Mouse (Mus musculus): ENCODE data around the gene Fstl4. TPM values are rescaled to one million over a fixed set of nuclear protein-coding genes. Genes with fewer than 3 reads are reported as not detected.

Gene Fstl4
- polyA plus RNA-seq, 3 experiments from 2014 or later = not detected

- no peak for ATAC-seq
Observed at GRCm38 (mm10) chr11:52773073-52773472, 8.6 kb downstream of the Fstl4 start.

- ATAC-seq = no peak
Observed at GRCm38 (mm10) chr11:52775291-52775690, 10.9 kb downstream of the Fstl4 start.

- ATAC-seq = no peak
Observed at GRCm38 (mm10) chr11:52782426-52782825, 18.0 kb downstream of the Fstl4 start.

- ATAC-seq = no peak
Observed at GRCm38 (mm10) chr11:52794331-52794730, 29.9 kb downstream of the Fstl4 start.

GRCm38 (mm10) chr11:52809542-52809941 lies 45.1 kb downstream of the Fstl4 start:
- ATAC-seq = no peak

GRCm38 (mm10) chr11:52816004-52816403 lies 51.6 kb downstream of the Fstl4 start:
- ATAC-seq = no peak

- ATAC-seq = no peak
Observed at GRCm38 (mm10) chr11:52820336-52820905, 56.0 kb downstream of the Fstl4 start.

GRCm38 (mm10) chr11:52826591-52826990 lies 62.2 kb downstream of the Fstl4 start:
- ATAC-seq = no peak

- ATAC-seq = no peak
Observed at GRCm38 (mm10) chr11:52831631-52832310, 67.3 kb downstream of the Fstl4 start.

- ATAC-seq = no peak
Observed at GRCm38 (mm10) chr11:52832311-52832675, 67.9 kb downstream of the Fstl4 start.

- ATAC-seq = no peak
Observed at GRCm38 (mm10) chr11:52848691-52849090, 84.3 kb downstream of the Fstl4 start.

- no peak for ATAC-seq
Observed at GRCm38 (mm10) chr11:52850071-52850470, 85.6 kb downstream of the Fstl4 start.

- ATAC-seq = no peak
Observed at GRCm38 (mm10) chr11:52872846-52873512, 108.5 kb downstream of the Fstl4 start.

- ATAC-seq = no peak
Observed at GRCm38 (mm10) chr11:52875916-52876765, 111.7 kb downstream of the Fstl4 start.

GRCm38 (mm10) chr11:52877662-52878061 lies 113.2 kb downstream of the Fstl4 start:
- no peak for ATAC-seq

- no peak for ATAC-seq
Observed at GRCm38 (mm10) chr11:52879958-52880357, 115.5 kb downstream of the Fstl4 start.

- no peak for ATAC-seq
Observed at GRCm38 (mm10) chr11:52886559-52887303, 122.3 kb downstream of the Fstl4 start.

GRCm38 (mm10) chr11:52888150-52888549 lies 123.7 kb downstream of the Fstl4 start:
- no peak for ATAC-seq

GRCm38 (mm10) chr11:52889527-52889926 lies 125.1 kb downstream of the Fstl4 start:
- no peak for ATAC-seq

- no peak for ATAC-seq
Observed at GRCm38 (mm10) chr11:52890156-52890555, 125.7 kb downstream of the Fstl4 start.

GRCm38 (mm10) chr11:52904101-52904500 lies 139.7 kb downstream of the Fstl4 start:
- no peak for ATAC-seq

GRCm38 (mm10) chr11:52910788-52911187 lies 146.4 kb downstream of the Fstl4 start:
- no peak for ATAC-seq

Data from inflammation-experienced regulatory T-cells, adult 6 months (primary cell).